Mouse (Mus musculus) urinary bladder, postnatal 36 days (tissue): ENCODE measurements around the gene Wt1.

Experiments used
- DNase-seq, 2 experiments: peaks; one replicate each; pipeline ENCODE4 v3.0.0; 2022; ENCODE audit warnings: low spot score in 2 of 2, mixed read lengths in 1 of 2

Gene Wt1

GRCm38 (mm10) chr2:105125641-105126040 is 688 bp upstream of the Wt1 start:
- DNase-seq, result no peak

DNA sequence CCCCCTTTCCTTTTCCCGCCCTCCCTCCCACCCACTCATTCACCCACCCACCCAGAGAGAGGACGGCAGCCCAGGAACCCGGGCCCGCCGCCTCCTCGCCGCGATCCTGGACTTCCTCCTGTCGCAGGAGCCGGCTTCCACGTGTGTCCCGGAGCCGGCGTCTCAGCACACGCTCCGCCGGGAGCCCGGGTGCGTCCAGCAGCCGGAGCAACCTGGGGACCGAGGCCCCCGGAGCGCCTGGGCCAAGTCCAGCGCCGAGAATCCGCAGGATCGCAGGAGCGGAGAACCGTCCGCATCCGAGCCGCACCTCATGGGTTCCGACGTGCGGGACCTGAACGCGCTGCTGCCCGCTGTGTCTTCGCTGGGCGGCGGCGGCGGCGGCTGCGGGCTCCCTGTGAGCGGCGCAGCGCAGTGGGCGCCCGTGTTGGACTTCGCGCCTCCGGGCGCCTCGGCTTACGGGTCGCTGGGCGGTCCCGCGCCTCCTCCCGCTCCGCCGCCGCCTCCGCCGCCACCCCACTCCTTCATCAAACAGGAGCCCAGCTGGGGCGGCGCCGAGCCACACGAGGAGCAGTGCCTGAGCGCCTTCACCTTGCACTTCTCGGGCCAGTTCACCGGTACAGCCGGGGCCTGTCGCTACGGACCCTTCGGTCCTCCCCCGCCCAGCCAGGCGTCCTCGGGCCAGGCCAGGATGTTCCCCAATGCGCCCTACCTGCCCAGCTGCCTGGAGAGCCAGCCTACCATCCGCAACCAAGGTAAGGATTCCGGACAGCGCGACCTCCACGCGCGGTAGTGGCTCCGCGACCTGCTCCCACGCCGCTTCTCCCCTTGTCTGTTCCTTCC is 582 bp downstream of the Wt1 start:
- no peak for DNase-seq

- DNase-seq, result no peak
Observed at GRCm38 (mm10) chr2:105127531-105128480, 1.5 kb downstream of the Wt1 start.

- DNase-seq, result no peak
Observed at GRCm38 (mm10) chr2:105128564-105128963, 2.2 kb downstream of the Wt1 start.

DNA sequence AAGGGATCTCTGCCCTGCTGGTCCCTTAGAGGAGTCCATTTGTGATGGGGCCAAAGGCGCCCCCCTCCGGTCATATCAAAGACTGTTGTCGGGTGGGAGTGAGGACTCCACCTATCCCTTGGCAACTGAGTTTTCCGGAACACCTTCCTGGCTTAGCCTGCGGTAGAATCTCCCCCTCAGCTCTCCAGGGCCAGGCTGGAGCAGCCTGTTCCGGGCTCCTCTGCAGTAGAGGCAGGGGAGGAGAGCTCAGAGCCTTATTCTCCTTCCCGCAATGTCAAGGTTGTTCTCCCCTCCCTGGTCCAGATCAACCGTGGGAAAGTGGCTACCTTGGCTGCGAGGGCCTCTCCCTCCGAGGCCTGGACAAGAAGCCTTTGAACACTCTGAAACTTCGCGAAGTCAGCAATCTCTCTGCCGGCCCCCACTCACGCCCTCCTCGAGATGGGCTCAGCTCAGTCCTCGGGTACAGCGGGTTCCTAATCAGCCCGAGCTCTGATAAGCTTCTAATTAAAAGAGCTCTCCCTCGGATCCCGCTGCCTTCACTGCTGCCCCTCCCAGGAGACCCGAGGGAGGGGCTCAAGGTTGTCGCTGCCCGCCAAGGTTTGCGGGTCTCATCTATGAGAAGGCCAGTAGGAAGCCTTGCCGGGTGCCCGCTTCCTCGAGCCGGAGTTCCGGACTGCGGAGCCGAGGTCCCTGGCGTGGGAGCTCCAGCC is 4.2 kb downstream of the Wt1 start:
- peak in 1 of 2 experiments; percentile 32 for DNase-seq

DNA sequence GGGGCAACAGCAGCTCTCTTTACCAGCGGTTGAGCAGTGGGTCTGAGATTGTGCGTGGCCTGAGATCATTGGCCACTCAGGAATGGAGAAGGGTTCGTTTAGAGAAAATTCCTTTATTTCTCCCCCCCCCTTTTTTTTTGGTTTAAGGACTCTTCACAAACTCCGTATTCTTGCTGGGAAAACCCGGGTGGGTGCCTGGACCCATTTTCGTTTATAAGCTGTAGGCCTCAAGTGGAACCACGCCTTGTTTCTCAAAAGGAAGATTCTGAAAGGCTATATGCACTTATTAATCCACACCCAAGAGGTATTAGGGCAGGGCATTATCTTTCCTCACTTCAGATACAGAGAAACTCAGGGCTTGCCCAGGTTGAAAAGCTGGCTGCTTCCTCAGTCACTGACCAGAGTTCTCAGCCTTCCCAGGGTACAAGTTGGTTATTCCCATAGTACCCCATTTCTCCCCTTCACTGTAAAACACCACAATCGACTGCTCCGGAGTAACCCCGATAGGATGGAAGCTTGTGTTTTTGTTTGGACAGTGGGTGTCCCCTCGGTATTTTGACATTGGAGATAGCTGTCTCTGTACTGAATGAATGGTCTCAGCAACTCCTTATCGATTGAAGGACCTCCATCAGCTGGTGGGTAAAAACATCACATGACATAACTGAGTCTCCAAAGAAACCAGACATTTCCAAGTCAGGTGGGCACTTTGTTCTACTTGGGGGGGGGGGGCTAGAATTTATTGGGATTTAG is 4.9 kb downstream of the Wt1 start:
- no peak for DNase-seq

DNA sequence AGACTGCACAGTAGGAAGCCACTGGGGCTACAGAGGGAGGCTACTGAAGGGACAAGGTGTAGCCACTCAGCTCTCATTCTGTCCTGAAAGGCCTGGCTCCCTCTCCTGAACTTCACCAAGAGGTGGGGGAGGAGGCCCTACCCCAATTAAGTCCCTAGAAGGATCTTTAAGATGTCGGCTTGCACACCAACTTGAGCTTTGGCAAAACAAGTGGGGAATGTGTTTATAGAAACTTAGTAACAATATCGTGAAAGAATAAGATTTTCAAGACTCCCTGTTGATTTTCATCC is 5.4 kb downstream of the Wt1 start:
- DNase-seq, result no peak

GRCm38 (mm10) chr2:105132300-105132699 is 6.0 kb downstream of the Wt1 start:
- no peak for DNase-seq

DNA sequence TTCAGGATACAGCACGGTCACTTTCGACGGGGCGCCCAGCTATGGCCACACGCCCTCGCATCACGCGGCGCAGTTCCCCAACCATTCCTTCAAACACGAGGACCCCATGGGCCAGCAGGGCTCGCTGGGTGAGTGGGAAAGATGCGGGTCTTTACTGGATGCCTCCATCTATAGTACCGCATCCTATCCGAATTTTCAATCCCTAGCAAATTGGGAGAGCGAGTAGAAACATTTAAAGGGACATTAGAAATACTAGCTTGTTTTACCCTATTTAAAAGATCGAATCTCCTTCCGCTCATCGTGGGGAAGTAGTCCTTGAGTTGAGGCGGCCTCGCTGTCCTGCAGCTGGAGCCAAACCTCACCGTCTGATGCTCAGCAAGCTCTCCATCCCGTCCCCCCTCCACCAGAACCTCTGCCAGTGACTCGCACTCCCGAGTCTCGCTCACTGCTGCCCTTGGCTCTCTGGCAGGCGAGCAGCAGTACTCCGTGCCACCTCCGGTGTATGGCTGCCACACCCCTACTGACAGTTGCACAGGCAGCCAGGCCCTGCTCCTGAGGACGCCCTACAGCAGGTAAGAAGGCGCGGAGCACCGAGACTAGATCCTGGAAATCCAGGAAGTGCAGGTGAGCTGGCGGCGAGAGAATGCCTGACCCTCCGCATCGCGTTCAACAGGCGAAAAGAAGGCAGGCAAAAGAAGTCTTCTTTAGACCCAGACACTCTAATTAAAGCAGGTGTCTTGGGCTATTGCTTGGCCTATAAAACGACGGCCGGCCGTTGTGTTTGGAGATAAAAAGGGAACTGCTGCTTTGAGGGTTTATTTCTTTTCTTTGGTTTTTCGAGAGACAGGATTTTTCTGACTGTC is 6.8 kb downstream of the Wt1 start:
- DNase-seq, result no peak

DNA sequence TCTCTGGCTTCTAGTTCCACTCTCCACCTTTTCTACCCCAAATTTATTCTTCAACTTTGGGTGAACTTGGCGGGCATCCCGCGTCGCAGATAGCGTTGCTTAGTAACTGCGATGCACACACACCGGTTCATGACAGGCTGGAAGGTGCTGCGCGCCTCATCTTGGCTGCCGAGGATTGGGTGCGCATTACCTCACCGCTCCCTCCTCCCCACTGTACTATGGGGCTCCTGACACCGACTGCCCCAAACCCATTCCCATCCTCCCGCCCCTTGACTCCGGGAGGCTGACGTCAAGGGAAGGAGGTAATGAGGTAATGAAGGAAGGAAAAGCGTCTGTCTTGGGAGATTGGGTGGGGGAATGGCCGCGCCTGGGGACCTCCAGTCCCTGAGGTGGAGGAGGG is 8.0 kb downstream of the Wt1 start:
- DNase-seq, result peak in 1 of 2 experiments; percentile 61

- no peak for DNase-seq
Observed at GRCm38 (mm10) chr2:105139471-105139870, 13.1 kb downstream of the Wt1 start.

DNA sequence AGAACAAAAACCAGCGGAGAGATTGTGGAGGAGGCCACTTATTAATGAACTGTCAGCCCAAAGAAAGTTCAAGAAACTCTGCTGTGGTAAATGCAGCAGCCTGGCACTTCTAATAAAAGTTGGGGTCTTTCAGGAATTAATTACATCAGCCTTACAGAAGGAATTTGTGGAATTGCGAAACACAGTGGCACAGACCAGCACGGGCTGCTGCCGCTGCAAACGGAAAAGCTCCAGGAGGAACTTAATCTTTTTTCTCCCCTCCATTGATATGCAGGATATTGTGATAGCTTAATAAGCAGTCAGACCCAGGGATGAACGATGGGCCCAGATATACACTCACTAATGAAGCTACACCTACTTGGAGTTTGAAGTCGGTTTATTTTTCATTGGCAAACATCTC is 15.0 kb downstream of the Wt1 start:
- DNase-seq, result no peak

- no peak for DNase-seq
Observed at GRCm38 (mm10) chr2:105143731-105144130, 17.4 kb downstream of the Wt1 start.

DNA sequence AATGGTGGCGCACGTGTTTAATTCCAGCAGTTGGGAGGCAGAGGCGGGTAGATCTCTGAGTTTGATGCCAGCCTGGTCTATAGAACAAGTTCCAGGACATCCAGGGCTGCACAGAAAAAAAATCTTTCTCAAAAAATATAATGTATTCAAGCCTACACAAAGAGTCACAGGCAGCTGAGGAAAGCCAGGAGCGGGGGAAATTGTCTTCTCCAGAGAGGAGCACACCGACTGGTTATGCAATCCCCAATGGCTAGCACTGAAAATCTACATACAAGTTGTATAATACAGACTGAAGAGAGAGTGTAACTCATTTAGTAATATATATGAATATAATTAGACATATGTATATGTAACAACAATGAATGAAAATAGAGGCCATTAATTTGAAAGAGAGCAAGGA is 25.2 kb downstream of the Wt1 start:
- no peak for DNase-seq

GRCm38 (mm10) chr2:105153046-105153445 is 26.7 kb downstream of the Wt1 start:
- DNase-seq, result no peak

DNA sequence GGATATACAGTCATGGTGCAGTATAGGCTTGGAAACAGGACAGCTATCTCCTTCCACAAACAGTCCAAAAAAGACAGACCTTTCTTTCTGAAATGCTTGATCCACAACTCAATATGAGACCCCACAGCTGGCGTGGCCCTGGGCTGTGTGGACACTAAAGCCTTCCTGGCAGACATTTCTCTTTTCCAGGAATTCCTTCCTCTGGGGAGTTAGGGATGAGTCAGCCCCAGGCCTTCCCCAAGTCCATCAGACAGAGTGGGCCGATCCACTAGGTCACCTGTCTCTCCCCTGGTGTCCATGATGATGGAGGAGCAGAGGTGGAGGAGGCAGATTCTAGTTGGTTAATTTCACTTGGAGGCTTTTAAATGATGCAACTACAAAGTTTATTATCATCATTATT is 34.6 kb downstream of the Wt1 start:
- DNase-seq, result peak in 1 of 2 experiments; percentile 6

DNA sequence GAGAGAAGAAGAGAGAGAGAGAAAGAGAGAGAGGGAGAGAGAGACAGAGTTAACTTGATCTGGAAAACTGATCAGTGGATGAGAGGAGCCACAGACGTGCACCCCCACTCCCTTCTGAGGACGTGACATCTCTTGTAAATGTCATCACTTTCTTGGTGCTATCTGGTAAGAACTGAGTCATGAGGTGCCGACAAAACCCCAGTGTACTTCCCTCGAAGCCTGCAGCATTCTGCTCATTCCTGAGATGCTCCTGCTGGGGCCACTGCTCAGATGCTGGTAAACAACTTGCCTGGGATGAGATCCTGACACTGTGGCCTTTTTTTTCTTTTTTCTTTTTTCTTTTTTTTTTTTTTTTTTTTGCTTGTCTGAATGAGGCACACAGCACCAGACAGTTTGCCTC is 36.4 kb downstream of the Wt1 start:
- no peak for DNase-seq

DNA sequence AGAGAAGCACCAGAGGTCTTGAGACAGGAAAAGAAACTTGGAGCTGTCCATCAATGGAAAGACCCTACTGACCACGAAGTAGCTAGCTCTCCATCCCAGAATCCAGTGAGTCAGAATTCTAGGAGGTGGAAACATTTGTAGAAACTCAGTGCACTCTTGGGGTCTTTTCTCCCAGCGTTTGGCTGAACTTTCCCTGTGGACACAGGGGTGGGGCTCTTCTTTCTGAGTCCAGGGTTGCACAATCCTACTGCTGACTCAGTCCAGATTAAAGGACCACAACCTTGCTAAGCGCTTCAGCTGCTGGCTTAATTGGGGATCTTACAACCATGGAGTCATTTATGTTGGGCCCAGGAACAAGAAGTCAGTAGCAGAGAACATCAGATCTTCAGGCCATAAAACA is 41.8 kb downstream of the Wt1 start:
- peak in 1 of 2 experiments; percentile 37 for DNase-seq

GRCm38 (mm10) chr2:105174254-105174653 is 47.9 kb downstream of the Wt1 start:
- no peak for DNase-seq

GRCm38 (mm10) chr2:105178871-105179270 is 52.5 kb downstream of the Wt1 start:
- DNase-seq, result no peak

DNA sequence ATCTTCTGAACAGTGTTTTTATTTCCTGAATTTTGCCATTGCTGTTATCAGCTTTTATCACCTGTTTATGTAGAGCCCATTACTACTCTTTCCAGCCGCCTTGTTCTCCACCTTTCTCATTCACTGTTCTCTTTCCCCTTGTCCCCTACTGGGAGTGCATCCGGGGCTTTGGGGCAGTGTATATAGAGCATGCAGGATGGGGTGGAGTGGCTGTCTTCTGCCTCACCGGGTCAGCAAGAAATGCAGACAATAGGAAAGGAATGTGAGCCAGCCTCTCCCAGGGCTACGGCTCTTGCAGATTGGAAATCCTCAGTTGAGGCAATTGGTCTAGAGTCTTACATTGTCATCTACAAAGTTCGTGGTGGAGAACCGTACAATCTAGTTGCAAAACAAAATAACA is 56.2 kb downstream of the Wt1 start:
- DNase-seq, result no peak
